Mouse (Mus musculus): ENCODE data around the gene Rgs6.

Rgs6 gene

DNA sequence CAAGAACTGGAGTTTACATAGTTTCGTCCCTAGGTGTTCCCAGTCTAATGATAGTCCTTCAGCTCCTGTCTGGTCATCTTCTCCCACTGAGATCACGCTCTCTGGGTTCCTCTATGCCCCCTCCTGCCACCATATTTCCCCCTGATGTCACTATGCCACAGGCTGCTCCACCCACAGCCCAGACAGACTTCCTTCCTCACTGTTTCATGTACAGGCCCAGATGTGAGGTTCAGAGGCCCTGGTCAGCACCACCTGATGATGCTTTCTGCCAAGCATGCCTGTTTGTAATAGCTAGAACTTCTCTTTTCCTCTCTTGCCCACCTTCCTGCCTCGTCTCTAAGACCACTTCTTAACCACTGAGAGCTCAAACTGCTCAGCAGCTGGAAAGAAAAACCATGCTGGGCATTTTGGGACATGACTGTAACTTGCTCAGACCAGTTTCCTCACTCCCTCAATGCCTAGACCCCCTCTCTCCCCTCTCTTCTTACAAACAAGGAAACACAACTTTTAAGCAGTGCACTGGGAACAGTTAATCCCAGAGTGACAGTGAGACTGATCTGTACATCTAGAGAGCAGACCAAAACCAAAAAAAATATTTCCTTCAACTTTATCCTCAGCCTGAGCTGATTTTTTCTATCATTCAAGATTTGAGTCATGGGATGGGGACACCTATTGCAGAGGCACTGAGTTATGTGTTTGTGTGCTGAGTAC, 446.9 kb downstream of the Rgs6 start:
- DNase-seq (ENCODE audit: low read depth, low spot score) = no peak

DNA sequence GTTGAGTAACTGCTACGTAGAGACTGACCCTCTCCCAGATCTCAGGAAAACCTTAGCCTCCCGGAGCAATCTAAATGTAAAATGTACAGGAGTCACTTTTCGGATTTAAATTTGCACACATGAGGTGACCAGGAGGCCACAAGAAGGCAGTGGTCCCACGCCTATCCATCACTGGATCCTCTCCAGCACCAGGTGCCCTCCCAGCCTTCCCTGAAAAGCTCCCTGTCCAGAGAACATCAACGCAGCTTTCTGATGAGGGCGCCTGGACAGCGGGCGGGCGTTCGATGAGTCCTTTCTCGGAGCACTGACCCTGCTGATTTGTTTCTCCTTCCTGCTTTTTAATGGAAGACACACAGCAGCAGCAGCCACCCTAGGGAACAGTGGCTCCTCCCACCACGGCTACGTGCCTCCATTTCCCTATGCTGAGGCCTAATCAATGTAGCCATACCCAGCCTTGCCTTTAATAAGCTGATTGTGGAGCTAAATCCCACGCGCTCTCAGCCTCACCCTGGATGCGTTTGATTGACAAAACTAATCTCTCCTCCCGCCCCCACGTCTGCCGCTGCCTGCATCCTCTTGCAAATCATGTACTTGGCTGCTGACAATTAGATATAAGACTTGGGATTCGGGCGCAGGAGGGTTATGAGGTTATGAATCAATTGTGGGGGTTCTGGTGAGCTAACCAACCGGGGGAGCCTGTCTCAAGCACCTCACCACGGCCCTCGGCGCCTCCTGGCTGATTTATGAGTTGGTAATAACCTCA, 449.9 kb downstream of the Rgs6 start:
- DNase-seq (ENCODE audit: low read depth, low spot score) = peak; percentile 62

- DNase-seq (ENCODE audit: low read depth, low spot score) = no peak
Observed at GRCm38 (mm10) chr12:83038779-83039178, 450.7 kb downstream of the Rgs6 start.

DNA sequence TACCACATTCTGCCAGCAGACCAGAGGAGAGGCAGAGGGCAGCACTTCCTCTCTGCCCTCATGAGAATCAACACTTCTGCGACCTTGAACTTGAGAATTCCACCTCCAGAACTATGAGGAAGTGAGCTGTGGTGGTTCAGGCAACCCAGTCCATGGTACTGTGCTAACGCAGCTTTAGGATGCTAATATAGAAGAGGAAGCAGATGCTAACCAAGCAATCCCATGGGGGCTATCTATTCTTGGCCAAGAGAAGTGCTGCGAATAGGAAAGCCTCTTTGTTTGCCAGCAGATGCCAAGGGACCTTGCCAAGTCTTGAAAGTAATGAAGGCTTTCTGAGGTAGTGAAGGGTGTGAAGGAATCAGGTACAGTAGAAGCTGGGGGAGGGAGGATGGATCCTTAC, 451.8 kb downstream of the Rgs6 start:
- DNase-seq (ENCODE audit: low read depth, low spot score) = peak; percentile 51

- no peak for DNase-seq (ENCODE audit: low read depth, low spot score)
Observed at GRCm38 (mm10) chr12:83043980-83044620, 456.0 kb downstream of the Rgs6 start.

GRCm38 (mm10) chr12:83044621-83044990, 456.5 kb downstream of the Rgs6 start:
- no peak for DNase-seq (ENCODE audit: low read depth, low spot score)

DNA sequence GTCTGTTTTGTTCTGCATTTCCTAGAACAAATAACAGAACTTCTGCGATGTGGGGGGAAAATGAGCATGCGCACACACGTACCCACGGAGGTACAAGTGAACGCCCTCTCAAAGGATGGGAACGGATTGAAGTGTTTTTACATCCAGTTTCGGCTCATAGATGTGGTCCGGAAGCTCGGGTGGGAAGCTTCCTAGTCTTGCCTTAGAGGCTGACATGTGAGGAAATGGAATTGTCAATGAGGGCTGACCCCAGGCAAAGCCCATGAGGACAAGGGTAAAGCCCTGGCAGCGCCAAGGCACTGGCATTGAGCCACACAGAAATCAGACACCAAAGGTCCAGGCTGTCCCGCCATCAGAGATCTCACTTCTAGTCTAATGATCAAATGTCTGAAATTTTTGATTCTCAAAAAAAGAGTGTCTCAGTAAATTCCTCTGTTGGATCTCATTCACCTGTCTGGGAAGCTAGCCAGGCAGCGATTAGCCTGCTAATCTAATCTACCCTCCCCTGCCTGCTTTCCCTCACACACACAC, 457.0 kb downstream of the Rgs6 start:
- peak; percentile 43 for DNase-seq (ENCODE audit: low read depth, low spot score)

DNA sequence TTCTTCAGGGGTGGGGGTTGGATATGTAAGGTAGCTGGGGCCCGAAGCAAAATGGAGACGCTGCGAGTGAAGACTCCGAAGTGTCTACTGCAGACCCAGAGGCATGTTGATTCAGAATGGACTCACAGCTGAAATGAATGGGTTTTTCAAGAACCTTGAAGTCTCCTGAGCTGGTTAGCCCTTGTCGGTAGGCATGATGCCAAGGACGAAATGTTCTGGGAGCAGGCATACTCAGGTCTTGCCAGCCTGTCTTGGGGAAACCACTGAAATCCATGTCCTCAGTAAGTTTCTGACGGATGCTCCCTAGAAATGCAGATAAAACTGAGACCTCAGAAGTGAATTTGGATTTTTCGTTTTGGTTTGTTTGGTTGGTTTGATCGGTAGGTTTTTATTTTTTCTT, 458.6 kb downstream of the Rgs6 start:
- no peak for DNase-seq (ENCODE audit: low read depth, low spot score)

- DNase-seq (ENCODE audit: low read depth, low spot score) = no peak
Observed at GRCm38 (mm10) chr12:83047710-83048109, 459.6 kb downstream of the Rgs6 start.

DNA sequence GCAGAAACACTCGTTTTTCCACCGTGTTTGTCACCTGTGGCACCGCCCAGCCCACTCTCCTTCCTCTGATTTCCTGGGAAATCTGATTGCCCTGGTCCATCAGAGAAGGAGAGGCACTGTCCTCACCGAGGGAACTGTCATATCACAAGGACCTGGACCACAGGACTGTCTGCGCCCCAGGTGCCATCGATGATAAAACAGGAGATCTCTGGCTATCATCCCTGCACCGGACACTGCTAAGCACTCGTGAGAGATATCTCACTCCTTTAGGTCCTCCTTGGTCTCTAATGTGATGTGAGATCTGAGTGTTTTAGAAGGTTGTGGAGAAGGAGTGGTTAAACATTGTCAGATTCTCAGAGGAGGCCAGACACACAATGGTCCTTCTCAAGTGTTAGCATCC, 462.4 kb downstream of the Rgs6 start:
- no peak for DNase-seq (ENCODE audit: low read depth, low spot score)

DNA sequence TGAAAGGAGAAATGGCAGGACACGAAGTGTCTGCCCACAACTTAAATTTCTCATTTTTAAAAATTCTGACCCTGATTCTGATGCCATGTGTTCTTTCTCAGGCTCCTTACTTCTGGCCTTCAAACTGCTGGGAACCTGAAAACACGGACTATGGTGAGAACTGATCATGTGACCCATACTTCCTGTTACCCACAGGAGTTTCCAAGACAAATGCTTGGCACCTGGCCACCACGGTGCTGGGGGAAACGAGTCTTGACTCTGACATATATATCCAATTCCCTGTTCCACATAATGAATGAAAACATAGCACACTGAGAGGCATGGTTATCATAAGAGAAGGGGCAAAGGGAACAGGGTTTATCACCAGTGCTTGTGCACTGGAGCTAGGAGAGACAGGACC, 464.3 kb downstream of the Rgs6 start:
- no peak for DNase-seq (ENCODE audit: low read depth, low spot score)

GRCm38 (mm10) chr12:83055690-83056089, 467.6 kb downstream of the Rgs6 start:
- DNase-seq (ENCODE audit: low read depth, low spot score) = no peak

GRCm38 (mm10) chr12:83066426-83066825, 478.3 kb downstream of the Rgs6 start:
- no peak for DNase-seq (ENCODE audit: low read depth, low spot score)

DNA sequence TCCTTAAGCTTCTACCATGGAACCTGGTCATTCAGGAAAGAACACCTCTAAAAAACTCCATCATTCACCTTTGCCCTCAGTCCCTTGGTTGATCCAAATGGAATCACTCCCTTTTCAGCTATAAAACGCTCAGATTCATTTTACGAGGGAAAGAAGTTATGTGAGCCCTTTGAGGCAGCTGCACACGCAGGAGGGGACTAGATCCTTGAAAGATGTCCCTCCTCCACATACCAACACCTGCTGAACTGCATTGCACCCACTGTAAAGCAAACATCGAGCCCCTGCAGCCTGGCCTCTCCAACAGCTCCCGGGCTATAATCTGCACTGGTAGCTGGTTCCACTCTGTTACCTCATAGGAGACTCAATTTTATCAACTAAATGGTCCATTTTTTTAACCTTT, 482.8 kb downstream of the Rgs6 start:
- no peak for DNase-seq (ENCODE audit: low read depth, low spot score)

DNA sequence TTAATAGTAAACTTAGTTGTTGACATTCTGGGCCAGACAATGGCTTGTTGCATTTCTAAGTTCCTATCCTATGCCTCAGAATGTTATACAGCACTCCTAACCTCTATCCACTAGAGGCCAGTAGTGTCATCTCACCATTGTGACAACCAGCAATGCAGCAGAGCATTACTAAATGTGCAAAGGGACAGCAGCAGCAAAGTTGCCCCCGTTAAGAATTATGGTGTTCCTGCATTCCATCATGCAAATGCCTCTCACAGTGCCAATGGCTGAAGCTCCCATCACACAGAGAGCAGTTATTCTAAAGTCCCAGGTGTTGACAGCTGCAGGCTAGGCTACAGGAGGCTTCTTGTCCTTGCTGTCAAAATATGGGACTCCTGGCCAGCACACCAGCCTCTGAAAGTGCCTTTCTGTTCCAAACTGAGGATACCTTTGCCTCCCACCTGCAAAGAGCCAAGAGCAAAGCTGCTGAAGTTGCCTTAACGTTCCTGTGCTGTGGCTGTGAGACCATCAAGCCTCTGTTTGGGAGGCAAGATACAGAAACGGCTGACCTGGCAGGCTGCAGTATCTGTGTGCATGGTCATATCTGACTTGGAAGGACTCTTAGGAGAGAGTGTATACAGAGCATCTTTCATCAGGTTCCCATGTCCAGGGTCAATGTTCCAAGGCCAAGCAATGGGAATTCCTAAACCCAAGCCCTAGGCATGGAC, 484.2 kb downstream of the Rgs6 start:
- DNase-seq (ENCODE audit: low read depth, low spot score) = no peak

GRCm38 (mm10) chr12:83072951-83073878, 485.1 kb downstream of the Rgs6 start:
- DNase-seq (ENCODE audit: low read depth, low spot score) = no peak

- no peak for DNase-seq (ENCODE audit: low read depth, low spot score)
Observed at GRCm38 (mm10) chr12:83073879-83074368, 485.8 kb downstream of the Rgs6 start.

DNA sequence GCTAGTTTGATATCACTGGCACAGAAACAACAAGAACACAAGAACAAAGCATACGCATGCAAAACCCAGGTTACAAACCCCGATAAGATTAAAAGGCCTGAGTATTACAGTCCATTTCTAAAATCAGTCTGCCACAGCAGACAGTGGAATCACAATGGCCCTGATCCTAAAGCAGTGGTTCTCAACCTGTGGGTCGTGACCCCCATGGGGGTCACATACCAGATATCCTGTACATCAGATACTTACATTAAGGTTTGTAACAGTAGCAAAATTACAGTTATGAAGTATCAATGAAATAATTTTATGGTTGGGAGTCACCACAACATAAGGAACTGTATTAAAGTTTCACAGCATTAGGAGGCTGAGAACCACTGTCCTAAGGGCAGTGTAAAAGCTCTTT, 488.1 kb downstream of the Rgs6 start:
- DNase-seq (ENCODE audit: low read depth, low spot score) = no peak

DNA sequence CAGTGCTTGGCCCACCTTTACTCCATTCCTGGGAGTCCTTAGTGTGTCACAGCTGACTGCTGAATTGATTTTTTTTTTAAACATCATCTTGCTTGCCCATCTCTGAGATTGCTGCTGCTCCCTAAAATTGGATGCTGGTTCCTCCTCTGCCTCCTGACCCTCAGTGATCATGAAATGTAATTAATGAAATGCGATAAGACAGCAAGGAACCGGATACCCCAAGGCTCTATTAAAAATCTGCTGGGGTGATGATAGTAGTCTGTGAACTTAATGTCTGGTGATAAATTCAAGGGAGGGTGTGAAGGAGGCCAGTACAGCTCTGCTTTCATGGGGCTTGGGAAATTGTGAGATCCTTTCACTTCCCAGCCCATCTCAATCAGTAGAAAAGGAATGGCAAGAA, 489.4 kb downstream of the Rgs6 start:
- no peak for DNase-seq (ENCODE audit: low read depth, low spot score)

DNA sequence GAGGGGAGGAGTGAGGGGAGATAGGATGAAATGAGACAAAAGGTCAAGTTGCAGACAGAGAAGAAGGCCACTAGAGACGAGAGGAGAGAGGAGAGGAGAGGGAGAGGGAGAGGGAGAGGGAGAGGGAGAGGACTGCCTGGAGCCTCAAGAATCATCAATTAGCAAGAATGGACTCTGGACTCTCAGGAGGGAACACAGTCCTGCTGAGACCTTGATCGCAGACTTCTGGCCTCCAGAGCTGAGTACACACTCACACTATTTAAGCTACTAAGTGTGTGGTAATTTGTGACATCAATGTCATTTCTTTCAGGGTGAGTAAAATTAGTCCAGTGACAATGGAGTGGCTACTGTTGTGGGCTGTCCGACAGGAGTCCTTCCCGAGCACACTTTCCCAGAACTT, 495.3 kb downstream of the Rgs6 start:
- no peak for DNase-seq (ENCODE audit: low read depth, low spot score)

DNA sequence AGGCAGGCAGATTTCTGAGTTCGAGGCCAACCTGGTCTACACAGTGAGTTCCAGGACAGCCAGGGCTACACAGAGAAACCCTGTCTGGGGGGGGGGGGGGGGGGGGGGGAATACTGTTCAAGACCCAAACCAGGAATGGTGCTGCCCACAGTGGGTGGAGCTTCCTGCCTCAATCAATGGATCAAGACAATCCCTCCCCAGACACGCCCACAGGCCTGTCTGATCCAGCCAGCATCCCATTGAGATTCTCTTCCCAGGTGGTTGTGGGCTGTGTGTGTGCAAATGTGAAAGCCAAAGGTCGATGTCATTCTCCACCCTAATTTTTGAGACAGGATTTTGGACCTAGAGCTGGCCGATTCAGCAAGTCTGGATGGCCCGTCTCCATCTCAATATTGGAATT, 496.5 kb downstream of the Rgs6 start:
- DNase-seq (ENCODE audit: low read depth, low spot score) = no peak

Data from telencephalon, adult 2 months (tissue).